Mouse (Mus musculus) T-helper 2 cell (primary cell): ENCODE results near the gene Tgfbrap1.

Experiments used
- in situ Hi-C: fragments of 300-600 bp; cut with MboI, MseI; formaldehyde crosslinking; loops from one replicate; pipeline ENCODE4 v1.15.1; 2025; ENCODE audit warnings: high pct_unique_total_duplicates

The Tgfbrap1 gene

DNA sequence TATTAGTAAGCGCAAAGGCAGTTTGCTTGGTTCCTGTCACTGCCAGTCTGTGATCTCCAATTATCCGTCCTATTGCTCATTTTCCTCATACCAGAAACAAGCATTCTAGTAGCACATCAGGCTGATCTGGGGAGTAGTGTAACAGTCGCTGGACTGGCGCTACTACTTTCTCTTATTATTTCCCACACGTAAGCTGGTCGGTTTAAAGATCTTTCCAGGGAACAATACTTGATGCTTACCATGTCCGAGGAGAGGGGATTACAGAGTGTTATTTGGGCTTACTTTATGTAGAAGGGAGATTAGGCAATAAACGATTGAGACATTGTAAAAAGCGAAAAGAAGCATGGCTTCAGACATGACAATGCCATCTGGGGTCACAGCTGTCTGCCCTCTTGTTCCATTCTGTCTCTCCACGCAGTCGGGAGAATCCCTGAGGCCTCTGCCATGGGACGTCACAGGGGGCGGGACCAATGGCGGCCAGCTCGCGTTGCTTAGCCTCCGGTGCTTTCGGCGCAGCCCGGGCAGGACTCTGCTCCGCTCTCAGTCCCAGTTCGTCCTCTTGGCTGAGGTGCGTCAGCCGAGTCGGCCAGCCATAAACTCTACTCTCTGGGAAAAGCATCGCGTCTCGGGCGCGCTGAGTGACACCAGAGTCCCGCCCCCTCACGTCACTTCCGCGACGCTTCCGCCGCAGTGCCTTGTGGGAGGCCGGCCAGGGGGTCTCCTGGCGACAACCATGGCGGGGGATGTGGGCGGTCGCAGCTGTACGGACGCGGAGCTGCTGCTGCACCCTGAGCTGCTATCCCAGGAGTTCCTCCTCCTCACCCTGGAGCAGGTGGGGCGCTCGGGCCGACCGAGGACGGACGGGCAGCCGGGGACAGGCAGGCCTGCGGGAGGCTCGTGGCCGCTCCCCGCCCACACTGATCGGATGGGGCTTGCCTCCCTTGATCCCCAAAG lies at the start of gene Tgfbrap1, which contains the start of gene AI597479:
Gene Tgfbrap1 (minus strand): TSS at position 607 of the 954 bp plus-strand sequence.
Gene AI597479 (plus strand): TSS at position 680 of the 954 bp plus-strand sequence.
- in situ Hi-C loops, result no loop called here

DNA sequence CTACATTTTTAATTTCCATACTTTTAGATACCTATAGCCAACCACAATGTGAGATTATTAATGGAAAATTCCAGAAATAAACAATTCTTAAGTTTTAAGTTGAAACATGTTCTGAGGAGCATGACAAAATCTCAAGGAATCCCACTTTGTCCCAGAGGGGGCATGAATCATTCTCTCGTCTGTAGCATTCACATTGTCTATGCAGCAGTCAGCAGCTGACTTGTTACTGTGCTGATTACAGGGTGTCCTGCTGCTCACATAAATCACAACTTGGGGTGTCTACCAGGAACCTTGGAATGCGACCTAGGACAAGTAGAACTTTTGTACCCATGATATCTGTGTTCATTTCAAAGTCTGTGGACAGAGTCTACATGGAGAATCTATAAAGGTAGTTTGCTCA lies 49.0 kb upstream of the Tgfbrap1 start:
- in situ Hi-C loops, result loop anchor here (10.0 kb wide), 1 partner anchor 443 kb away; no protein-coding TSS in a partner anchor

GRCm38 (mm10) chr1:43145388-43145787 lies 47.0 kb upstream of the Tgfbrap1 start:
- in situ Hi-C loops, result loop anchor here (10.0 kb wide), 1 partner anchor 441 kb away; no protein-coding TSS in a partner anchor

- in situ Hi-C loops, result loop anchor here (5.0 to 10.0 kb wide), 2 partner anchors 440 to 593 kb away; no protein-coding TSS in a partner anchor
Measured at GRCm38 (mm10) chr1:43144338-43144906, 46.0 kb upstream of the Tgfbrap1 start.

GRCm38 (mm10) chr1:43143791-43144190 lies 45.4 kb upstream of the Tgfbrap1 start:
- in situ Hi-C loops, result loop anchor here (5.0 to 10.0 kb wide), 2 partner anchors 439 to 594 kb away; no protein-coding TSS in a partner anchor

GRCm38 (mm10) chr1:43143284-43143683 lies 44.8 kb upstream of the Tgfbrap1 start:
- in situ Hi-C loops, result loop anchor here (5.0 to 10.0 kb wide), 2 partner anchors 438 to 594 kb away; no protein-coding TSS in a partner anchor

DNA sequence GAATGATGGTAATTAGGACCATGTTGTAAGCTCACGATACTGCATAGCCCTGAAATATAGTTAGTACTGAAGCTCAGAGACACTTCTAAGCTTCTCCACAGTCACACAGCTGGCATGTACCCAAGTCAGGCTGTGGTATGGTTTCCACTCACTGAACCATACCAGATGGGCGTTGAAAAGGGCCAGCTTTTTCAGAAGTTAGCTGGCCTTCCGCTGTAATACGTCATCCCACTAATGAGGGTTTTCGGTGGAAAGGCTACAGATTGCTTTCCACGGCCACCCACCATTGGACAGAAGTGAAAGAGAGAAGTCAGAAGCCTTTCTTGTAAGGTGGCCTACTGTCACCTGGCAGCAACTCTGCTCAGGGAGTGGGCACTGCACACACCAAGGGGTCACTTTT lies 44.4 kb upstream of the Tgfbrap1 start:
- in situ Hi-C loops, result loop anchor here (5.0 to 10.0 kb wide), 2 partner anchors 438 to 594 kb away; no protein-coding TSS in a partner anchor

GRCm38 (mm10) chr1:43141555-43141961 lies 43.1 kb upstream of the Tgfbrap1 start:
- in situ Hi-C loops, result loop anchor here (5.0 to 10.0 kb wide), 2 partner anchors 437 to 596 kb away; no protein-coding TSS in a partner anchor

DNA sequence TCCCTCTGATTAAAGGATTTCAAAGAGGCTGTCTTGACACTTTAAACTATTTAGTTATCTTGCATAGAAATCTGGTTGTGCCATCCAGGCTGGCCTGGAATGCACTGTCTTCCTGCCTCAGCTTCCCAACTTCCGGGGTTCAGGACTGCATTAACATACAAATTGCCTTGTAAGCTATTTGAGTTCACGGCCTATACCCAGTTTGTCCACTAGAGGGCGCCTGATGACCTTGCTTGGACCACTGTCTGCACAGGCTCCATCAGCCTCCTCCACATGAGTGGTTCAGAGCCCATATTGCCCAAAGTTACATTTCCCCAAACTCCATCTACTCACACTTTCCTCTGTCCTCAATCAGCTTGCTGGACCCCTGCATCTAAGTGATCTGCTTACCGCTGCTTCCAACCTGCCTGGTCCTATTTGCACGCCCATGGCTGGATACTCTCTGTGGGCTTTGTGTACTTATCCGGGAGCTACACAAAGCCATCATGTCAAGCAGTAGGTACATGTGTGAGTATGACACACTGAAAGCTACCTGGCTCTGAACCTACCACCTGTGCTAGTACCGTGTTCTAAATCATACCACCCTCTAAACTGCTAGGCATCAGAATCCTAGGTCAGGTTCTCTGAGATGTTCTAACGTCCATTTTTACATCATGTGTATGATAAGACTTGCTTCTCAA lies 41.3 kb upstream of the Tgfbrap1 start:
- in situ Hi-C loops, result loop anchor here (5.0 to 10.0 kb wide), 3 partner anchors 128 to 598 kb away; no protein-coding TSS in a partner anchor

DNA sequence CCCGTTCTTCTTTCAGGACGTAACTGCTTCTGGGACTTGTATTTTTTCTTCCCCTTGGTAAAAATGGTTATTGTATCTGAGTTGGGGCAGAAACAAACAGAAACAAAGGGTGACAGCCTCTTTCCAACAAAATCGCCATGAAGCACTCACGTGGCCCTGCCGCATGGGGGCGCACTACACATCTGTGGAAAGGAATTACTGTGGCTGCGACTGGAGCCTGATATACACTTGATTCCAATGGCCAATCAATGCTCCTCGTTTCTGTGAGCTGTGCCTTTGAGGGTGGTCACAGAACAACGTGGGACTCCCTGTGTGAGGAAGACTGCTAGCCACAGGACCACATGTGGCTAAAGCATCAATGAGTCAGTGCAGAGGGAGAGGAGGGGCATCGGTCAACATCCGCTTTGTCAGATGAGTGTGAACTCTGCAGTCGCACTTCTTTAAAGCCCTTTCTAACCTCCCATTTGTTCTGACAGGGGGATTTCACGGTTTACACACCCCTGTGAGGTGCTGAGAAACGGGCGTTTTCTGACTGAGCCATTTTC lies 39.9 kb upstream of the Tgfbrap1 start:
- in situ Hi-C loops, result loop anchor here (5.0 kb wide), 1 partner anchor 129 kb away; no protein-coding TSS in a partner anchor

- in situ Hi-C loops, result loop anchor here (5.0 kb wide), 1 partner anchor 130 kb away; no protein-coding TSS in a partner anchor
Measured at GRCm38 (mm10) chr1:43137334-43137733, 38.9 kb upstream of the Tgfbrap1 start.

- in situ Hi-C loops, result loop anchor here (5.0 kb wide), 1 partner anchor 131 kb away; no protein-coding TSS in a partner anchor
Measured at GRCm38 (mm10) chr1:43136488-43137029, 38.1 kb upstream of the Tgfbrap1 start.

GRCm38 (mm10) chr1:43131591-43131990 lies 33.2 kb upstream of the Tgfbrap1 start:
- in situ Hi-C loops, result no loop called here

- in situ Hi-C loops, result no loop called here
Measured at GRCm38 (mm10) chr1:43130219-43130981, 32.0 kb upstream of the Tgfbrap1 start.

DNA sequence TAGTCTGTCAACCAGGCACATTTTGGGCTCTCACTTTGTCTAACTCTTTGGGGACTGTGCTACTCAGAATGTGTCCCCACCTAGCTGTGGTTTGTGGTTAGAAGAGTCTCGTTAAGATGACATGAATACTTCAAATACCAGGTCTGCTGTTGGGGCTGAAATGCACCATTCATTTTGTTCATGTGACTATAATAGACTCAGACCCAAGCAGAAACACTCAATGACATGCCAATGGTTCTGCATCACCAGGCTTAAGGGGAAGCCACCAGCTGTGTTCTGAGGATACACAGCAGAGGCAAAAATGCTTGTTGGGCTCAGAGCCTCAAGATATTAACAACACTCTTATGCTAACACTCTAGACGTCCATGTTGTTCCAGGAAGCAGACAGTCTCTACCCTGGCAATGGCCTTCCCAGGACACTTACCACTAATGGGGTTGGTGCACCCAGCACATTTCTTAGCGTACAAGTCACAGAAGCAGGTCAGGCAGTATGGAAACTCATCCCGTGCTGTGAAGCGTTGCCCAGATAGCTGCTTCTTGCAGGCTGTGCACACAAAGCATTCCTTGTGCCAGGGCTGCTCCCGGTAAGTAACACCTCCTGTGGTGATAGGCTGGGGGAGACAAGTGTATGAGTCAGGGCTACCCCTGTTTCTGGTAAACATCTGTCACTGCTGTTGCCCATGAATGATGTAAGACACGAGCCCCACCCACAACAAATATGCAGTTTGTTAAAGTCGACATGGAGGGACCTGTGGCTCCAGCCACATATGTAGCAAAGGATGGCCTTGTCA lies 29.6 kb upstream of the Tgfbrap1 start:
- in situ Hi-C loops, result no loop called here

DNA sequence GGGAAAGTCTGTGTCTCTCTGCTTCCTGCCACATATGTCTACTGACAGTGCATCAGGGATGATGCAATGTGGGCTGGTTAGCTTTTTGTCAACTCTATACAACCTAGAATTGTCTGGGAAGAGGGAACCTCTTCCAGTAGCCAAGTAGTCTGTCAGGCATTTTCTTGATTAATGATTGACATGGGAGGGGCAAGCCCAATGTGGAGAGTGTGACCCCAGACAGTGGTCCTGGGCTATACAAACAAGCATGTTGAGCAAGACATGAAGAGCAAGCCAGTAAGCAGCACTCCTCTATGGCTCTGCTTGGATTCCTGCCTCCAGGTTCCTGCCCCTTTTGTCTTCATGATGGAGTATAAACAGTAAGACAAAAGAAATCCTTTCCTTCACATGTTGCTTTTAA lies 28.8 kb upstream of the Tgfbrap1 start:
- in situ Hi-C loops, result no loop called here

DNA sequence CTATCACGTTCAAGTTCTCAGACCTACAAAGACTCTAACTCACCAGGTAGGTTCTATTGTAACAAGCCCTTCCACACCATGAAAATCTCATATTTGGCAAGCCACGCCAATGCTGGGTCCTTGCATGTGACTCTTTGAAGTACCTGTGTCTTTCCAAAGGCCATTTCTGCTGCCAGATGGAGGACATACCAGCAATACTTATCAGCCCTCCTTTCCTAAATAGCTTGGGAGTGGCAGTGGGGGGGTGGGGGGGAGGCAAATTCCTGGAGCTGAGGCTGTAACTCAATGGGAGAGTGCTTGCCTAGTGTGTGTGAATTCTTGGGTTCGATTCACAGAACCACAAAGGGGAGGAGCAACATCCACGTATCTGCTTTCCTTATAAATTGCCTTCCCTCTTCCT lies 26.3 kb upstream of the Tgfbrap1 start:
- in situ Hi-C loops, result no loop called here

- in situ Hi-C loops, result no loop called here
Measured at GRCm38 (mm10) chr1:43122616-43123015, 24.2 kb upstream of the Tgfbrap1 start.

GRCm38 (mm10) chr1:43120950-43121349 lies 22.5 kb upstream of the Tgfbrap1 start:
- in situ Hi-C loops, result no loop called here
